Mouse (Mus musculus): ENCODE data around the gene Padi4. TPM values are rescaled to one million over a fixed set of nuclear protein-coding genes. Genes with fewer than 3 reads are reported as not detected.

Gene Padi4
- total RNA-seq, 1 experiment, result 2.1 TPM

GRCm38 (mm10) chr4:140713480-140714365, 60.3 kb downstream of the Padi4 start:
- no peak overlapping the region for H3K9ac ChIP-seq (ENCODE audit: insufficient read depth, low read depth, low read length, poor library complexity, severe bottlenecking)
- DNase-seq (ENCODE audit: low read depth, low spot score), result peak; percentile 80
- H3K4me1 ChIP-seq (ENCODE audit: control insufficient read depth in 2 of 2, insufficient read depth in 2 of 2, low read length in 2 of 2, poor library complexity in 1 of 2), result peaks cover 2 to 16% of the 10 kb centered on the region in 2 experiments; a peak in 3 of 4 replicates
- in situ Hi-C loops (cut with MboI; ENCODE audit: low sequenced_read_pairs in 2 of 2, unreplicated experiment in 2 of 2), result no loop called here
- TF ChIP-seq ZC3H11A (IDR thresholded peaks at IDR 0.05; ENCODE audit: borderline replicate concordance, low read depth, low read length) (peak; percentile 34; the same call in 1 of the 2 replicates), CHD2 (IDR thresholded peaks at IDR 0.05; ENCODE audit: low read depth, low read length) (no peak), MAFK (IDR thresholded peaks at IDR 0.05; ENCODE audit: insufficient read depth, low read depth, low read length) (no peak), HCFC1 (IDR thresholded peaks at IDR 0.05; ENCODE audit: borderline replicate concordance, insufficient read depth, low read length) (no peak), ZNF384 (IDR thresholded peaks at IDR 0.05; ENCODE audit: low read depth, low read length) (no peak)
- no peak overlapping the region for H3K27ac ChIP-seq (ENCODE audit: insufficient read depth, low read depth, low read length, poor library complexity, severe bottlenecking)
- H3K9me3 ChIP-seq (ENCODE audit: control insufficient read depth, insufficient read depth, low read depth, low read length), result no peaks in the 10 kb centered on the region
- H3K36me3 ChIP-seq (ENCODE audit: control insufficient read depth, insufficient read depth, low read length, poor library complexity, severe bottlenecking), result peaks cover 94% of the 10 kb centered on the region
- no peak overlapping the region for H3K4me3 ChIP-seq (ENCODE audit: insufficient read depth in 1 of 2, low read depth in 1 of 2, low read length in 2 of 2, poor library complexity in 1 of 2, severe bottlenecking in 1 of 2)

DNA sequence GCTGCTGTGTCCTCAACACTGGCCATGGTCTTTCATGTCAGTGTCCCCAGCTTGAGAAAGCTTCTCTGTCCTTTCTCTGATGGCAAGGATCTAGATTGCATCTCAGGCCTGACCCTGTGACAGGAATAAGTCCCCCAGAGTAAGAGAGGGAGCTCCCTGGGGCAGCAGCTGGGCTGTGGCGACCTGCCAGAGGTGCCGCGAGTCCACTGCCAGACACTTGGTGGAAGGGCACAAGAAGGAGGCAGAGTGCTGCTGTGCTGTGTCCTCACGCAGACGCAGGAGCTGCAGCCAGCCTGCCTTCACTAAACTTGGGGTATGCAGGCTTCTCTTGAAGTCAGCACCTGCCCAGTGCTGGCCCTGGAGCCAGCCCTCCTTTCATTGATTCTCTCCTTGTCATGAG, 62.7 kb downstream of the Padi4 start:
- in situ Hi-C loops (cut with MboI; ENCODE audit: low sequenced_read_pairs in 2 of 2, unreplicated experiment in 2 of 2), result no loop called here

DNA sequence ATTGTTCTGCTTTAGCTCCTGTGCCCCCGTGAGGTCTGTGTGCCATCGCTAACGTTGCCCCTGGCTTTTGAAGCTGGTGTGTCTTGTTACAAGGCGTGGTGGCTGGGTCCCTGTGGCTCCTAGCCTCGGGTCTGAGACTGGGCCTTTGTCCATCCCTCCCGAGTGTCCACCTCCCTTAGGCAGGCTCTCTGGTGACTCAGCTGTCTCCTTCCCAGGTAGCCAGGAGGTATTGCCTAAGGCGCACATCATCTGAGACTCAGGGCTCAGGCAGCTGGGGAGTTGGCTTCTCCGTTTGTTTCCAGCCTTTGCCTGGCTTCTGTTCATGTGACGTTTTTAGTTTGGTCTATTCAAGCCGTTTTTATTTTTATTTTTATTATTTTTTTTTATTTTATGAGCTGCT, 63.3 kb downstream of the Padi4 start:
- H3K9ac ChIP-seq (ENCODE audit: insufficient read depth, low read depth, low read length, poor library complexity, severe bottlenecking), result no peak overlapping the region
- no peaks in the 10 kb centered on the region for H3K9me3 ChIP-seq (ENCODE audit: control insufficient read depth, insufficient read depth, low read depth, low read length)
- H3K27ac ChIP-seq (ENCODE audit: insufficient read depth, low read depth, low read length, poor library complexity, severe bottlenecking), result no peak overlapping the region
- TF ChIP-seq ZC3H11A (IDR thresholded peaks at IDR 0.05; ENCODE audit: borderline replicate concordance, low read depth, low read length) (no peak), CHD2 (IDR thresholded peaks at IDR 0.05; ENCODE audit: low read depth, low read length) (no peak), ZNF384 (IDR thresholded peaks at IDR 0.05; ENCODE audit: low read depth, low read length) (no peak), MAFK (IDR thresholded peaks at IDR 0.05; ENCODE audit: insufficient read depth, low read depth, low read length) (no peak), HCFC1 (IDR thresholded peaks at IDR 0.05; ENCODE audit: borderline replicate concordance, insufficient read depth, low read length) (no peak)
- no peak for DNase-seq (ENCODE audit: low read depth, low spot score)
- peaks cover under 1 to 17% of the 10 kb centered on the region in 2 experiments; a peak in 3 of 4 replicates for H3K4me1 ChIP-seq (ENCODE audit: control insufficient read depth in 2 of 2, insufficient read depth in 2 of 2, low read length in 2 of 2, poor library complexity in 1 of 2)
- H3K4me3 ChIP-seq (ENCODE audit: insufficient read depth in 1 of 2, low read depth in 1 of 2, low read length in 2 of 2, poor library complexity in 1 of 2, severe bottlenecking in 1 of 2), result no peak overlapping the region
- peaks cover 91% of the 10 kb centered on the region for H3K36me3 ChIP-seq (ENCODE audit: control insufficient read depth, insufficient read depth, low read length, poor library complexity, severe bottlenecking)
- in situ Hi-C loops (cut with MboI; ENCODE audit: low sequenced_read_pairs in 2 of 2, unreplicated experiment in 2 of 2), result no loop called here

More for the DNA sequence above, 62.7 kb downstream of the Padi4 start:
- TF ChIP-seq MAFK (IDR thresholded peaks at IDR 0.05; ENCODE audit: insufficient read depth, low read depth, low read length), result no peak
- no peak for TF ChIP-seq HCFC1 (IDR thresholded peaks at IDR 0.05; ENCODE audit: borderline replicate concordance, insufficient read depth, low read length)
- H3K36me3 ChIP-seq (ENCODE audit: control insufficient read depth, insufficient read depth, low read length, poor library complexity, severe bottlenecking), result peaks cover 92% of the 10 kb centered on the region
- H3K9me3 ChIP-seq (ENCODE audit: control insufficient read depth, insufficient read depth, low read depth, low read length), result no peaks in the 10 kb centered on the region
- no peak overlapping the region for H3K9ac ChIP-seq (ENCODE audit: insufficient read depth, low read depth, low read length, poor library complexity, severe bottlenecking)
- H3K27ac ChIP-seq (ENCODE audit: insufficient read depth, low read depth, low read length, poor library complexity, severe bottlenecking), result no peak overlapping the region
- no peak overlapping the region for H3K4me3 ChIP-seq (ENCODE audit: insufficient read depth in 1 of 2, low read depth in 1 of 2, low read length in 2 of 2, poor library complexity in 1 of 2, severe bottlenecking in 1 of 2)
- no peak for DNase-seq (ENCODE audit: low read depth, low spot score)
- peaks cover 2 to 13% of the 10 kb centered on the region in 2 experiments; a peak in 3 of 4 replicates for H3K4me1 ChIP-seq (ENCODE audit: control insufficient read depth in 2 of 2, insufficient read depth in 2 of 2, low read length in 2 of 2, poor library complexity in 1 of 2)

GRCm38 (mm10) chr4:140709617-140710016, 64.4 kb downstream of the Padi4 start:
- no peak for DNase-seq (ENCODE audit: low read depth, low spot score)
- Histone ChIP-seq H3K9ac (ENCODE audit: insufficient read depth, low read depth, low read length, poor library complexity, severe bottlenecking) (no peak overlapping the region), H3K36me3 (ENCODE audit: control insufficient read depth, insufficient read depth, low read length, poor library complexity, severe bottlenecking) (peaks cover 93% of the 10 kb centered on the region), H3K4me1 (ENCODE audit: control insufficient read depth in 2 of 2, insufficient read depth in 2 of 2, low read length in 2 of 2, poor library complexity in 1 of 2) (peaks cover 0 to 28% of the 10 kb centered on the region in 2 experiments; a peak in 3 of 4 replicates), H3K27ac (ENCODE audit: insufficient read depth, low read depth, low read length, poor library complexity, severe bottlenecking) (no peak overlapping the region), H3K4me3 (ENCODE audit: insufficient read depth in 1 of 2, low read depth in 1 of 2, low read length in 2 of 2, poor library complexity in 1 of 2, severe bottlenecking in 1 of 2) (no peak overlapping the region), H3K9me3 (ENCODE audit: control insufficient read depth, insufficient read depth, low read depth, low read length) (no peaks in the 10 kb centered on the region)
- in situ Hi-C loops (cut with MboI; ENCODE audit: low sequenced_read_pairs in 2 of 2, unreplicated experiment in 2 of 2), result no loop called here
- TF ChIP-seq ZC3H11A (IDR thresholded peaks at IDR 0.05; ENCODE audit: borderline replicate concordance, low read depth, low read length) (no peak), HCFC1 (IDR thresholded peaks at IDR 0.05; ENCODE audit: borderline replicate concordance, insufficient read depth, low read length) (no peak), ZNF384 (IDR thresholded peaks at IDR 0.05; ENCODE audit: low read depth, low read length) (no peak)
